Mouse (Mus musculus): ENCODE data around the gene Tprn.
A peak's percentile ranks its signal among the peaks of the same experiment; 100 is the strongest.

Tprn gene

DNA sequence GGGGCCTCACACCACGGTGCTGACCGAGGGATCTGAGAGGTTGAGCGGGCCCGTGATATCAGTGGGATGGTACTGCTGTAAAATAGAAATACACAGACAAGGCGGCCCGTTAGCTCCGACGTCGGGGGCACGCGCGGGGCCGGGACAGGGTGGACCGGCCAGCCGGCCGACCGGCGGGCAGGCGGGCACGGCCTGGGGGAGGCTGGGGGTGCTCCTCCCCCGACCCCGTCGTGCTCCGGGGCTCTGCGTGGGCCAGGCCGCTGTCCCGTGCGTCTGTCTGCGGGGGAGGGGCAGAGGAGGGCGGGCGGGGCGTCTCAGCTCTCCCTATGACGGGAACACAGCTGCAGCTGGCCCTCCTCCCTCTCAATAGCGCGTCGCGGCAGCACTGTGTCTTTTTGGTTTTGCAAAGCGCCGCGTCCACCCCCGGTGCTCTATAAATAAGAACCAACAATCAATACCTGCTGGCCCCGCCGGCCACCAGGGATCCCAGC lies 29.7 kb downstream of the Tprn start:
- peak; percentile 34 for DNase-seq (ENCODE audit: low read depth, low spot score)

DNA sequence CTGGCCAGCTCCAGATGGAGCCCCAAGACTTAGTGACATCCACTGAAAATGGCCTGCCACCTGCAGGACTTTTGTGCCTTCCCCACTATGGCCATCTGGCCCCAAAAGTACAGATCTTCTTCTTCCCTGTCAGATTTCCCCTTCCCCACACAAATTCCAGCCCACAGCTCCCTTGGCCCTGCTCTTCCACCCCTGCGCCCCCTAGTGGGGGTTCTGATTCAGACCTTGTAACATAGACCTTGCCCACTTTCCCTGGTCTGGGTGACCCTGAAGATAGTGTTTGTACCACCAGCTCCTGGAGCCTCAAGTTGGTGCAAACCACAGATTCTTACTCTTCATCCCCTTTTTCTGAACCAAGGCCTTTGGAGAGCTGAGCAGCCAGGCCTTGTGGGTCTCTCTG lies 30.4 kb downstream of the Tprn start:
- DNase-seq (ENCODE audit: low read depth, low spot score), result peak; percentile 88

DNA sequence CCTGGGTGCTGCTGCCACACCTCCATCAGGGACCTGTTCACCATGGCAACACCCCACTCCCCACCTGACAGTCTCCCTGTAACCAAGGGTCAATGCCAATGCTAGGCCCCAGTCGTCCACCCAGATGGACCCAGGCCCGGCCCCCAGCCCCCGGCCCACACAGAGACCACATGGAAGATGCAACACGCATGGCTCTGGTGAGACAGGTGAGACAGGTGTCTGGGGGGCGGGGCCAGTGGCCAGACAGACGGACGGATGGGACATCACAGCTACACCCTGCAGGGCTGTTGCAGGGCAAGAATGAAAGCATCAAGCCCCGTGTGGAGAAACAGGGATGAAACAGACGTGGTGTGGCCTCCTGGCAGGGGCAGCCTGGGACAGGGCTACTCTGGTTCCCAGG lies 31.3 kb downstream of the Tprn start:
- no peak for DNase-seq (ENCODE audit: low read depth, low spot score)

DNA sequence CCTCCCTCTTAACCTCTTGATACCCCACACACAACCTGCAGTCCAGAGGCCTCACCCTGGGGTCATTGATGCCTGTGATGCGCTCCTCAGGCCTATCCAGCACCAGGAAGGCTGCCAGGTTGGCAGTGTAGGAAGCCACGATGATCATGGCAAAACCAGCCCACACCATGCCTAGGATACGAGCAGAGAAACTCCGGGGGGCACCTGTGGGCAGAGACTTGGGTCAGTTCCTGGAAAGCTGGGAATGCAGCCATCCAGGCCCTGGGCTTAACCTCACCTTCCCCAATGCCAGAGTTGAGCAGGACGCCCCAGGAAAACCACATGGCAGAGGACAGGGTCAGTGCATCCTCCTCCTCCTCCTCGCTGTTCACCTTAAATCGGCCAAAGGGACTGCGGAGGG lies 34.7 kb downstream of the Tprn start:
- DNase-seq (ENCODE audit: low read depth, low spot score), result no peak

DNA sequence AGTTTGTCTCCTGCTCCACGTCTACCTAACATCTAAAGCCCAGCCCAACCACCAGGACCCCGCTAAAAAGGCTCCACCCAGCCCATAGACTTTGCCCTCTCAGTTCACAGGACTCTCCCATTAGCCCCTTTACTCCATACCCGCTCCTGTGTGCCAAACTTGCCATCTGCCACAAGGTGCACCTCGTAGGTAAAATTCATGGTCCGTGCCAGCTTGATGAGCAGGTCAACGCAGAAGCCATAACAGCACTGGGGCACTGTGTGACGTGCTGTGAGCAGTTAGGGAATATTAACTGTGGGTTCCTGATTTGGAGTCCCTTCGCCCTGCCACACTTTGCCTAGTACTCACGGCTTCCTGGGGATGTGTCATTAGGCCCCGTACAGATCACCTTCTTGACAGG lies 35.6 kb downstream of the Tprn start:
- DNase-seq (ENCODE audit: low read depth, low spot score), result no peak

DNA sequence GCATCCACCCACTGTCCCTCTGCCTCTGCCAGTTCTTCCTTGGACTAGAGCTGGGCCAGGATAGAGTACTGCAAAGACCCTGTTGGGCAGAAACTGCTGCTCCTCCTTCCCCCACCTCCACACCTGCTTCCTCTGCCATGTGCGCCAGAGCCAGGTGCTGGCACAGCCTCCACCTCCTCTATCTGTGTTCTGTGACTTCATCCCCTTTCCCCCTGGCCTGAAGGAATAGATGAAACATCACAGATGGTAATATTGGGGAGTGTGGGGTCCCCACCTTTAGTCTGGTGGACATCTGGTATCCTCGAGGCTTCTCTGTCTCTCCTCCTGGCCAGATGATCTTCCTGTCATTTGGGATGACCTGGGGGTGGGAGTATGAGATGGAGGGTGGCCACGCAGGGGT lies 41.0 kb downstream of the Tprn start:
- no peak for DNase-seq (ENCODE audit: low read depth, low spot score)

DNA sequence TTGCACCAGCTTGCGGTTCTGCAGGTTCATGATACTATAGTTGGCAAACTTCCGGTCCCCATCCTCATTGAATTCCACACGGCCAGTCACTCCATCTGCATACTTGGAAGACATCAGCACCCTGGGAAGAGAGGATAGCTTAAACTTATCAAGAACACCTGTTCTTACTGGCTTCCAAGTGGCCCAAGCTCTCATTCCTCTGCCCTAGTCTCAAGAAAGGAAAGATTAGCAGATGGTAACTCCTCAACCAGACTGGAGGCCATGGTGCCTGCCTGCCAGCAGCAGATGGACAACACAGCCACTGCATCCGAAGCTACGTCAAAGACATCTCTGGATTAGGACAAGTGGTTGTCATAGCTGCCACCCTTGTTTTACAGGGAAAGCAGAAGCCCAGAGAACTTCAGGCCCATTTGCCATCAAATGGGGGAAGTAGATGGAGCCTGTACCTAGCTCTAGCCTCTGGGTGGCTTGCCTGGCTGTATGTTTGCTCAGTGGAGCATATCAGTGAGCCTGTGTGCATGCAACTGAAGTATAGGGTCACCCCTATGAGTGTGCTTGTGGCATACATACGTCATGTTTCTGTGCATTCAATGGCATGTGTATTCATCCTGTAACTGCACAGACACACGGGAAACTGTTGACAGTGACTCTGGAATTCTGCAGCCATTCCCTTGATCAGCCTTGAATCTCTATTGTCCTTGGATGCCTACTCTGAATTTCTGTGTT lies 41.7 kb downstream of the Tprn start:
- no peak for DNase-seq (ENCODE audit: low read depth, low spot score)

DNA sequence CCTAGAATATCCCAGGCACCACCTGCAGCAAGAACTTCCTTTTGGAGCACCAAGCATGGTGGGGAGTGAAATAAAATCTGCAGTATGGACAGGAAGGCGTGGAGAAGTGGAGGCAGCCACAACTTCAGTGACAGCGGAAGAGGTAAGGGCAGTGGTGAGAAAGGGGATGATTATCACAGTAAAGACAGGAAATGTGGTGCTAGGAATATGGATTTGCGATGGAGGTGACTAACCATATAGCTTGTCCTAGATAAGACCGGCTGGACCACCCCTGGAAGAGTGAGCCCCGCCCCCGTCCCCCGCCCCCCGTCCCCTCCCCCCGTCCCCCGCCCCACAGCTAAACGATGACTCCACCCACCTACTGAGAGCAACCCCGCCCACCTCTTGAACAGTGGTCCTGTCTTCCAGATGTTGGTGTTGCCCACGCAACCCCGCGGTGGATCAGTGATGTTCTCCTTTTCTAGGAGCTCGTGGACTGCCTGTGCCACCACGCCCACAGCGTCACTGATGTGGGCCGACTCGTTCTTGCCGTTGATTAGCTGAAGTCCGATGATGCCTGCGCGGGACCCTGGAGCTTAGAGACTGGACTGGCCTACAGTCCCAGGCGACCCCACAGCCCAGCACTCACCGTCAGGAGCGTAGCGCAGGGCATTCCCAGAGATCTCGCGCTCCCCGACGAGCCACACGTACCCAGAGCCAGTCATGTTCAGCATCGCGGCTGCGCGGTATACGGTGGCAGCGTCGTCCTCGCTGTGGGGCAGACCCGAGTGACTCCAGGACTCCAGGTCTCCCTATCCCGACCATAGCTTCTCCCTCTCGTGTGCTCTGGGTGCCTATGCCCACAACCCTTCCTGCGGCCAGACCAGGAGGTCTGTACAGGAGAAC lies 42.5 kb downstream of the Tprn start:
- peak; percentile 60 for DNase-seq (ENCODE audit: low read depth, low spot score)

DNA sequence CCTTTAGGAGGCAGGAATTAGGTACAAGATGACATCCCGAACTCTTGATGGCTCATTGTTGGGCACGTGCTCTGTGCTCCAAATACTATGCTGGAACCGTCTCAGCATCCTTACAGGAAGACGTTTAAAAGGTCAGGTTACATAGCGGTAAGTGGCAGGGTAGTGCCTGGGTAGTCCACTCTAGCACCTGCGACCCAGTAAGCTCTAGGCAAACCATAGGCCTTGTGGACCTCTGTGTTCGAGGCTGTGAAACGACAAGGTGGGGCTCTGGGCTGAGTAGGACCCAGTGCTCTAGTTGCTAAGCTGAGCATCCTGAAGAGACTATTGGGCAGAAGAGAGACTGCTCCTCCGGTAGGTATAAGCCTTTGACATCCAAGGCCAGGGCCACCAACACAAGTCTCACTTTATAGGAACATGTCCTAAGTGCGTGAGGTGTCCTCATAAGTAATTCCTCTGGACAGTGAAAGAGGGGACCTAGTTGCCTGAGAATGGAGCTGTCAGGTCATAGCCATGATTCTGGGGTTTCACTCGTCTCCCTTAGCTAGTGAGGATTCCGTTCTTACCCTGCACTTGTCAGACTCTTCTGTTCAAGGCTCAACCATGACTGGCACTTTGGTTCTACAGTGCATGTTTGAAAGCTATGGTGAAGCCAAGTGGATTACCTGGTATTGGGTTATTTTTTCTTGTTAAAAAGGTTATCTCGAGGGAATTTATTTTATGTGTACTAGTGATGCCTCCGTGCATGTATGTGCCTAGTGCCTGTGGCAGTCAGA lies 43.4 kb downstream of the Tprn start:
- DNase-seq (ENCODE audit: low read depth, low spot score), result no peak

DNA sequence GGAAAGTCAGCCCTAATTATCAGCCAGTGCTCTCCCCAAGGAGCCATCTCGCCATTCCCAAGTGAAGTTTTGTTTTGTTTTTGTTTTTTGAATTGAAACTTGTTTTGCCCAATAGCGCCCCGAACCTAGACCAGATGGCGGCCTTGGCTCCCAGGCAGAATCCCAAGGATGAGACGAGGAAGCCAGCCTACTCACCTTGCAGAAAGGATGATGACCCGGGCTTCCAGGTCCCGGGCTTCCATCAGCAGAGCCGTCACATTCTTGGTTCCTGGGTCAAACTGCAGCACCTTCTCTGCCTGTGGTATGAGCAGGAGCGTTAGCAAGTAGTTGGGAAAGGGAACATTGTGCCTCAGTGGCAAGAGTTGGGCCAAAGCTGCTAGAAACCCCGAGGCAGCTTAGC lies 47.8 kb downstream of the Tprn start:
- no peak for DNase-seq (ENCODE audit: low read depth, low spot score)

DNA sequence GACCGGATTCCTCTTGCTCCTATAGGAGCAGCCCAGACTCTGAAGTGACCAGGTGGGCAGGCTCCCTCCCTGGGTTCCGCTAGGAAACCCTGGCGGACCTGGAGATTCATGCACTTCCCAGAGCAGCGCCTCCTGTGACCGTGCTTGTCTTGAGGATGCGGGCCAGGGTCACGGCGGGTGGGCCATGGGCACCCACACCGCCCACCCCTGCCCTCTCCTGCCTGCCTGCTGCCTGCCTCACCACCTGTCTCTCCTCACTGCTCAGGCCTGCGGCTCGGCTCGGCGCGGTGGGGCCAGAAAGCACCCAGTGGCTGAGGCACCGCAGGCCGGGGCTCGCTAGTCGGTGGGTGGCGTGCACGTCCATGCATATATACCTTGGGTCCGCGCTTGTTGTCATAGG lies 48.6 kb downstream of the Tprn start:
- DNase-seq (ENCODE audit: low read depth, low spot score), result peak; percentile 45

DNA sequence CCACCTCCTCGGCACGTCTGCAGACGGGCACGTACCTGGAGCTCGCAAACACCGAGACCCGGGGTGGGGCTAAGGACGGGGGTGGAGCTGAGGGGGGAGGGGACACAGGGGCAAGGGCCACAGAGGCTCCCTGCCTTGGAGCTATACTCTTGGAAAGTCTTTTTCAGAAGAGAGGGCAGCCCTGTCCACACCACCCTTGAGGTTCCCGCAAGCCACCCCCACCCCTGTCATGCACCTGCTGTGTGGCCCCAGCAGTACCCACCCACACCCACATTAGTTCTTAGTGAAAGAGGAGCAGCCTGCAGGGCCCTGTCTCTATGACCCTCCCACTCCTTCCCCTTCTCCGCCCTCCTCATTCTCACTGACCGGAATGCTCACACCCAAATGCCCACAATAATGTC lies 49.1 kb downstream of the Tprn start:
- peak; percentile 66 for DNase-seq (ENCODE audit: low read depth, low spot score)

DNA sequence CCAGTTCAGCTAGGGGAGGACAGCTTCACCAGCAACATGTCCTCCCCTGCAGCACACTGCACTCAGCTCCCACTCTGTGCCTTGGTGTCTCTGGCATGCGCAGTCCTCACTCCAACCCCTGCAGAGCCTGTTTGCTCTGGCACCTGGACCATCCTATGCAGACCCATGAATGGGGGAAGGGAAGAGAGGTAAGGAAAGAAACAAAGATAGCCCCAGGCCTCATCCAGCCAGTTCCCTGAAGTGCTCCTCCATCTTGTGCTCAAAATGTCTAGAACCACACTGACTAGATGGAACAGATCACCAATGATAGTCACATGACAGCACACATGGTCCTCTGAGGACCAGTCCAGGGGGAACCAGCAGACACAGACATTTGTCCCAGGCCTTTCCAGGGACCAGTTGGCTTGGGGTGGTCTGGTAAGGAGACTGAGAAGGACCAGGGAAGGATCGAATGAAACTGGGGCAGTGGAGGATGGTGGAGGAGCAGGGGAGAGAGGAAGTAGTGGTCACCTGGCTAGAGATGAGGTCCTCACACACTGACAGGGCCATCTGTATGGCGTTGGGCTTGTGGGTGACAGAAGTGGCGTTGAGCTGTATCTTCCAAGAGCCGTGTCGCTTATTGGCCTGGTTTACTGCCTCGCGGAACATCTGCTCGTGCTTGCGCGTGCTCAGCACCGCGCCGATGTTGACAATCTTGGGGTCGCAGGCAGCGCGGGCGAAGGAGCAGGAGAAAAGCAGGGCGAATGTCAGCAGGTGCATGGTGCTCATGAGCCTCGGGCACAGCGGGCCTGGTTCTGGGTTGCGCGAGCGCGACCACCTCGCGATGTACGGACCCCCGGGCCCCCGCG lies 55.9 kb downstream of the Tprn start:
- no peak for DNase-seq (ENCODE audit: low read depth, low spot score)

DNA sequence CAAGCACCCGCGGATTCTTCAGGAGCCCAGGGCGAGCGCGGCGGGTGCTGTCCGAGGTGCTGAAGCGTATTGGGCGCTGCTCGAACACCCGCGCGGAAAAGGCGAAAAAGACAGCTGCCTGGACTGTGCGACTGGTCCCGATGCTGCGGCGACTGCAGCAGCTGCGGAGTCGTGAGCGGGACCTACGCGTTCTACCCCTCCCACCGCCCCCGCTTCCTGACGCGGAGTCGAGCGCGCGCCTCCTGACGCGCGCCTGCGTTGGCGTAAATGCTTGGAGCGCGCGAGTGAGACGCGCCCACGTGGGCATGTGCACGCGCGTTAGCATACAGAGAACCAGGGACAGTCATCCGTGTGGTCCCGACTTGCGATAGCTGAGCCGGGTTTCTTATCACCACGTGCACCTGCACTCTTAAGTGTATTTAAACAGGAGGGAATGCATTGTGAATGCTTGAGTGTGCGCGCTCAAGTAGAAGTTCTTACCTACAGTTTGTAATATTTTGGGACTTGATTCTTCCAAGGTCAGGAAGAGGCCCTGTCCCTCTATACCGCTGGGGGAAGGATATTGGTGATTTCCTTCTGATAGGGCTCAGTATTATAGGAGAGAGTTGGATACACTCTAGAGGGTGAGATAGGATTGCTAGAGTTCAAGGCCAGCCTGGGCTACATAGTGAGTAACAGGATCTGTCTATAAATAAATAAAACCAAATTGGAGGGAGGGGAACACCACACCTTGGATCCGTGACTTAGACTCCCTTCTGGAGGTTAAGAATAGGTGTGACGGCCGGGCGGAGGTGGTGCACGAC lies 56.8 kb downstream of the Tprn start, which contains the start of gene Grin1:
Gene Grin1 (minus strand): TSS at position 217 of the 803 bp plus-strand sequence.
- DNase-seq (ENCODE audit: low read depth, low spot score), result peak; percentile 92

Data from ZHBTc4 (cell line).